Comparison of ENCODE assay signal across 17 mouse cellular contexts in the genomic region with DNA sequence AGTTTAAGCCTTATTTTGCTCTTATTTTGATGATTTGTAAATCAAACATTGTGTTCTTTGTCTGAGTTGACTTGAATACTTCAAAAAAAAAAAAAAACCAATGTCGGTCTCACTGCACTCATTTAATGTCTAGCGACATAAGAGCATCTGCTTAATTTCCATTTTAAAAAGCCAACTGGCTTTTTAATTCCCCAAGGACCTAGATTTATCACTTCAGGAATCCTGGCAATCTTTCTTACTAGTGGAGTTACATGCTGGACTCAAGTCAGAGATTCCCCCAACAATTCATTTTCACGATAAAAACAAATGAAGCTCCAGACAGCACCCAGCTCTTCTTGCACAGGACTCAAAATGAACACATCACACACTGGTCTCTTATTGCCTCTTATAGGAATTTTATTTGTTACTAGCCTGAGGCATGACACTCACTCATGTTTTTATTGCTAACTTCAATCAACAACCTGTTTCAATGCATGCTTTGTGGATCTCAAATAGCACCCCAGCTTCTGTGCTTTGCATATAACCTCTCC.
"Had no signal": no experiment of that assay in that cellular context is flagged by ENCODE, and none has a peak within 500 bp of the region (broad histone marks: within the 10 kb centered on the region; RNA-seq: fewer than 3 reads in every experiment).

No protein-coding gene starts in this region.

- H3K27me3 ChIP-seq: limb, embryonic 13.5 days; liver, embryonic 15.5 days; megakaryocyte, embryonic 14.5 days; midbrain, embryonic 12.5 days had no signal

- H3K9ac ChIP-seq: limb, embryonic 13.5 days; liver, embryonic 15.5 days; lung, embryonic 14.5 days; midbrain, embryonic 12.5 days had no signal

- H3K27ac ChIP-seq: limb, embryonic 13.5 days; liver, embryonic 15.5 days; macrophage; midbrain, embryonic 12.5 days had no signal

- H3K4me3 ChIP-seq: limb, embryonic 13.5 days; liver, embryonic 15.5 days; megakaryocyte, embryonic 14.5 days; midbrain, embryonic 12.5 days had no signal

- H3K4me2 ChIP-seq: limb, embryonic 13.5 days; liver, embryonic 11.5 days; liver, embryonic 15.5 days; lung, embryonic 14.5 days; midbrain, embryonic 12.5 days had no signal

- DNase-seq: kidney, adult 11 months; kidney, adult 9 months; kidney, postnatal 14 days; left cerebral cortex, postnatal 4 days; lung, embryonic 14.5 days; lung, postnatal 14 days; retina, postnatal 1 day; right cerebral cortex, postnatal 4 days; spleen, adult 18-20 months; thymus, adult 18-20 months; thymus, postnatal 14 days had no signal

- H3K36me3 ChIP-seq: limb, embryonic 13.5 days; liver, embryonic 15.5 days; midbrain, embryonic 12.5 days had no signal

- H3K4me1 ChIP-seq: limb, embryonic 13.5 days; liver, embryonic 15.5 days; megakaryocyte, embryonic 14.5 days; midbrain, embryonic 12.5 days had no signal

- H3K9me3 ChIP-seq: limb, embryonic 13.5 days; liver, embryonic 15.5 days; megakaryocyte, embryonic 14.5 days; midbrain, embryonic 12.5 days had no signal
